In the genomic region with DNA sequence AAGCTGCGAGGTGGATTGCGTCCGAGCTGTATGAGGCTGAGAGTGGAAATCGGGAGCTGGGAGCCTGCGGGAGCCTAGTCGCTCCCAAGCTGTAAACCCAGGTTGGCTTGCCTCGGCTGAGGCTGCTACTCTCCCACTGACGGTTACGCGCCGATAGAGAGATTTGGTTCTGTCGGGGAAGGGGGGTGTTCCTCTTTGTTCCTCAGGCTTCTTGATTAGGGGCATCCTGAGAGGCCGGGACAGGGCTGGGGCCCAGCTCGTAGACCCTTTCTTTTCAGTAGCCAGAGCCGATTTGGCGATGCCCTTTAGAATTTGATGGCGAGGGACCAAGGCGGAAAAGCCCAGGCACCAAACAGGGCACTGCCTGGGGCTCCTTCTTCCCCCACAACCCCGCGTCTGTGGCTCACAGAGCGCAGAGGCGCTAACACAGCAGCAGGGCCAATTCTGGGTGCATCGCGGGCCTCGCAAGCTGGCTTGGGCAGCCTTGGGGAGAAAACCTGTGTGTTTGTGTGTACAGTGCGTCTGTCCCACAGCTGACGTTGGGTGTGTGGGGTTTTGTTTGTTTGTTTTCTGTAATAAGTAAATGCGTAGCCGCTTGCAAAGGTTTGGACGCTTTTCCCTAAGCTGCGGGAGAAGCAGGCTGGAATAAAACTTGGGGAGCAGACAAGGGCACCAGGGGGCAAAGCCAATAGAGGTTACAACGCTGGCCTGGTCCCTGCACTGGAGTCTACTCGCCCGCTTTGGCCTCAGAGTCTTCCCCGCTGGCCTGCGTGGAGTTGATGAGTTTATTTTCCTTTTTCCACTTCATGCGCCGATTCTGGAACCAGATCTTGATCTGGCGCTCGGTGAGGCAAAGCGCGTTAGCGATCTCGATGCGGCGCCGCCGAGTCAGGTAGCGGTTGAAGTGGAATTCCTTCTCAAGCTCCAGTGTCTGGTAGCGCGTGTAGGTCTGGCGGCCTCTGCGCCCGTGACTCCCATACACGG, we compare ENCODE assay signal across 12 mouse cellular contexts. TPM values are rescaled to one million over a fixed set of nuclear protein-coding genes. Genes with fewer than 3 reads are reported as not detected.
A peak's percentile ranks its signal among the peaks of the same experiment; 100 is the strongest.
DNase-seq lines count a peak whose midpoint lies in the region; ATAC-seq lines count a peak whose summit lies in the region.
"Had no signal": no experiment of that assay in that cellular context is flagged by ENCODE, and none has a peak within 500 bp of the region (broad histone marks: within the 10 kb centered on the region; RNA-seq: fewer than 3 reads in every experiment).

No protein-coding gene starts in this region.

- peak overlapping the region; percentile 58 for H3K4me3 ChIP-seq in hindbrain, embryonic 13.5 days
- H3K4me3 ChIP-seq in neural tube, embryonic 15.5 days (replicated peaks) = peak overlapping the region; percentile 81
- H3K4me3 ChIP-seq: embryonic facial prominence, embryonic 13.5 days had no signal

- DNase-seq in kidney, adult 11 months = peak; percentile 16
- DNase-seq in kidney, postnatal 14 days = no peak
- DNase-seq in kidney, adult 9 months = peak; percentile 22
- DNase-seq in gastrocnemius, postnatal 4 days (ENCODE audit: low spot score in 2 of 2) = no peak
- DNase-seq: gastrocnemius, postnatal 14 days; layer of hippocampus, adult 9-11 months; retina, postnatal 1 day had no signal

- peak overlapping the region; percentile 95 for H3K27ac ChIP-seq in hindbrain, embryonic 13.5 days
- peak overlapping the region; percentile 79 for H3K27ac ChIP-seq in neural tube, embryonic 15.5 days (replicated peaks)
- H3K27ac ChIP-seq: embryonic facial prominence, embryonic 13.5 days had no signal

- ATAC-seq in hindbrain, embryonic 13.5 days (ENCODE audit: low FRiP score) = no peak
- no peak for ATAC-seq in neural tube, embryonic 15.5 days (ENCODE audit: low FRiP score)
- no peak for ATAC-seq in CD4-positive, CD25-positive, alpha-beta regulatory T cell, adult 4 months

- H3K4me2 ChIP-seq in hindbrain, embryonic 13.5 days = peak overlapping the region; percentile 64
- H3K4me2 ChIP-seq in neural tube, embryonic 15.5 days = peak overlapping the region; percentile 85
- H3K4me2 ChIP-seq: embryonic facial prominence, embryonic 13.5 days had no signal

- H3K9me3 ChIP-seq in hindbrain, embryonic 13.5 days = no peaks in the 10 kb centered on the region
- H3K9me3 ChIP-seq in neural tube, embryonic 15.5 days (replicated peaks) = no peaks in the 10 kb centered on the region
- H3K9me3 ChIP-seq: embryonic facial prominence, embryonic 13.5 days had no signal

- no peaks in the 10 kb centered on the region for H3K36me3 ChIP-seq in hindbrain, embryonic 13.5 days
- H3K36me3 ChIP-seq in neural tube, embryonic 15.5 days = peaks cover 11% of the 10 kb centered on the region; the same call in 1 of the 2 replicates
- H3K36me3 ChIP-seq: embryonic facial prominence, embryonic 13.5 days had no signal

- H3K4me1 ChIP-seq in hindbrain, embryonic 13.5 days (replicated peaks) = peaks cover 39% of the 10 kb centered on the region
- H3K4me1 ChIP-seq in neural tube, embryonic 15.5 days = peaks cover 91% of the 10 kb centered on the region

- H3K9ac ChIP-seq in hindbrain, embryonic 13.5 days = peak overlapping the region; percentile 77
- H3K9ac ChIP-seq in neural tube, embryonic 15.5 days (replicated peaks) = peak overlapping the region; percentile 36
- H3K9ac ChIP-seq: embryonic facial prominence, embryonic 13.5 days had no signal

- under 1% methylated on average over 55 of the region's 55 CpGs for WGBS in hindbrain, embryonic 13.5 days
- WGBS in neural tube, embryonic 15.5 days = 5% methylated on average over 55 of the region's 55 CpGs

- peaks cover 99% of the 10 kb centered on the region for H3K27me3 ChIP-seq in hindbrain, embryonic 13.5 days
- H3K27me3 ChIP-seq in neural tube, embryonic 15.5 days (replicated peaks) = no peaks in the 10 kb centered on the region

RNA-seq across cellular contexts. Expression of gene Hoxa5, which starts 1.5 kb away (rescaled TPM):
- polyA plus RNA-seq in hindbrain, embryonic 13.5 days (2015; fragmentation: Nextera tagmentation; extraction: Ambion mirVana) = 116 and 150 TPM in 2 replicates
- polyA plus RNA-seq in neural tube, embryonic 15.5 days (2015; fragmentation: Nextera tagmentation; extraction: Ambion mirVana) = 26.8 and 73.9 TPM in 2 replicates
- not detected for polyA plus RNA-seq in CD4-positive, CD25-positive, alpha-beta regulatory T cell, adult 4 months (2017; shearing (Covaris generic))
- 1 to 10 TPM; 4.4 to 5.1 TPM for total RNA-seq in gastrocnemius, postnatal 4 days (2021)

RNA-seq across cellular contexts. Expression of gene Hoxa6, which starts 2.6 kb away (rescaled TPM):
- 16.3 and 28.0 TPM in 2 replicates for polyA plus RNA-seq in hindbrain, embryonic 13.5 days (2015; fragmentation: Nextera tagmentation; extraction: Ambion mirVana)
- 10.3 and 15.0 TPM in 2 replicates for polyA plus RNA-seq in neural tube, embryonic 15.5 days (2015; fragmentation: Nextera tagmentation; extraction: Ambion mirVana)
- polyA plus RNA-seq in CD4-positive, CD25-positive, alpha-beta regulatory T cell, adult 4 months (2017; shearing (Covaris generic)) = not detected
- 1 to 10 TPM; 3.0 to 3.5 TPM for total RNA-seq in gastrocnemius, postnatal 4 days (2021)
- total RNA-seq: megakaryocyte-erythroid progenitor cell, adult 5-6 weeks had no signal

RNA-seq across cellular contexts. Expression of gene Hoxa3, which starts 7.2 kb away (rescaled TPM):
- polyA plus RNA-seq in hindbrain, embryonic 13.5 days (2015; fragmentation: Nextera tagmentation; extraction: Ambion mirVana) = 21.8 and 23.8 TPM in 2 replicates
- polyA plus RNA-seq in neural tube, embryonic 15.5 days (2015; fragmentation: Nextera tagmentation; extraction: Ambion mirVana) = 10.7 and 14.6 TPM in 2 replicates
- under 1 TPM in 1 of 2 experiments, not detected in 1; 0.15 TPM for polyA plus RNA-seq in CD4-positive, CD25-positive, alpha-beta regulatory T cell, adult 4 months (2017; shearing (Covaris generic))
- 1 to 10 TPM; 3.2 to 4.1 TPM for total RNA-seq in gastrocnemius, postnatal 4 days (2021)

RNA-seq across cellular contexts. Expression of gene Gm28308, which starts 7.2 kb away (rescaled TPM):
- polyA plus RNA-seq in hindbrain, embryonic 13.5 days (2015; fragmentation: Nextera tagmentation; extraction: Ambion mirVana) = not detected in 2 replicates
- not detected in 2 replicates for polyA plus RNA-seq in neural tube, embryonic 15.5 days (2015; fragmentation: Nextera tagmentation; extraction: Ambion mirVana)
- not detected for polyA plus RNA-seq in CD4-positive, CD25-positive, alpha-beta regulatory T cell, adult 4 months (2017; shearing (Covaris generic))
- total RNA-seq in gastrocnemius, postnatal 4 days (2021) = under 1 TPM in 1 of 2 experiments, not detected in 1; 0.73 TPM
- total RNA-seq: megakaryocyte-erythroid progenitor cell, adult 5-6 weeks had no signal
- polyA plus RNA-seq: embryonic facial prominence, embryonic 13.5 days had no signal

RNA-seq across cellular contexts. Expression of gene Hoxa4, which starts 14.4 kb away (rescaled TPM):
- 14.5 and 14.8 TPM in 2 replicates for polyA plus RNA-seq in hindbrain, embryonic 13.5 days (2015; fragmentation: Nextera tagmentation; extraction: Ambion mirVana)
- polyA plus RNA-seq in neural tube, embryonic 15.5 days (2015; fragmentation: Nextera tagmentation; extraction: Ambion mirVana) = 2.3 and 5.7 TPM in 2 replicates
- not detected for polyA plus RNA-seq in CD4-positive, CD25-positive, alpha-beta regulatory T cell, adult 4 months (2017; shearing (Covaris generic))
- 10 to 100 TPM in 1 of 2 experiments, 1 to 10 TPM in 1; 9.2 to 11.8 TPM for total RNA-seq in gastrocnemius, postnatal 4 days (2021)

Comparison
In these comparisons a context has a peak if more than half of its experiments do, and no peak if none do; other contexts are left out.
1. DNase-seq: peak in kidney, adult 11 months (single experiment) and kidney, adult 9 months (single experiment); none in kidney, postnatal 14 days (single experiment) and gastrocnemius, postnatal 4 days (0 of 2).
2. RNA of gene Hoxa5, which starts 1.5 kb away (polyA plus RNA-seq): 116 to 150 TPM in hindbrain, embryonic 13.5 days and 26.8 to 73.9 TPM in neural tube, embryonic 15.5 days; not detected in CD4-positive, CD25-positive, alpha-beta regulatory T cell, adult 4 months; every median in the first group is over 10 times any median in the second.
3. RNA of gene Hoxa3, which starts 7.2 kb away (polyA plus RNA-seq): 21.8 to 23.8 TPM in hindbrain, embryonic 13.5 days and 10.7 to 14.6 TPM in neural tube, embryonic 15.5 days; 0.15 TPM in CD4-positive, CD25-positive, alpha-beta regulatory T cell, adult 4 months; every median in the first group is over 10 times any median in the second.